Mouse (Mus musculus): ENCODE data around the gene Ralgds.

DNA sequence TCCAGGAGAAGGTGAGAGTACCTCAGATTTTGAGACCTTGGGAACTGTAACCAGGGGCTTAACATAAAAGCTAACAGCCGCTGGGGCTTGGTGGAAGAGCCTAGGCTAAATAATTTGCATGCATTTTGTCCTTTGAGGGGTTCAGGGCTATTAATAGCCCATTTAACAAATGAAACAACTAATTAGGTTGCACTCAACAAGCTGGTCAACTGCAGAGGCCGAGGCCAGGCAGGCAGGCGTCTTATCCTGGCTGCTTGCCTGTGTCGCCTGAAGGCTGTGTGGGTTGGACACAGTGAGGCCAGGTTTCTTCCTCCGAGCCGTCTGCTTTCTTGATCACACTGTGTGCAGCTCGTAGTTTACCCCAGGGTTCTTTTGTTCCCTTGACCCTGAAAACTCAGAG lies 22.7 kb downstream of the Ralgds start:
- no peak for TF ChIP-seq MAX (IDR thresholded peaks at IDR 0.05; ENCODE audit: low read depth)
- no peak for TF ChIP-seq MYOG (IDR thresholded peaks at IDR 0.05; ENCODE audit: control insufficient read depth in 1 of 3, insufficient read depth in 1 of 3, insufficient read length in 2 of 3, low read depth in 2 of 3)

All from myocyte (in vitro differentiated cells).